Mouse (Mus musculus): Measurements from ENCODE around the gene Lrrc8b.

The Lrrc8b gene

DNA sequence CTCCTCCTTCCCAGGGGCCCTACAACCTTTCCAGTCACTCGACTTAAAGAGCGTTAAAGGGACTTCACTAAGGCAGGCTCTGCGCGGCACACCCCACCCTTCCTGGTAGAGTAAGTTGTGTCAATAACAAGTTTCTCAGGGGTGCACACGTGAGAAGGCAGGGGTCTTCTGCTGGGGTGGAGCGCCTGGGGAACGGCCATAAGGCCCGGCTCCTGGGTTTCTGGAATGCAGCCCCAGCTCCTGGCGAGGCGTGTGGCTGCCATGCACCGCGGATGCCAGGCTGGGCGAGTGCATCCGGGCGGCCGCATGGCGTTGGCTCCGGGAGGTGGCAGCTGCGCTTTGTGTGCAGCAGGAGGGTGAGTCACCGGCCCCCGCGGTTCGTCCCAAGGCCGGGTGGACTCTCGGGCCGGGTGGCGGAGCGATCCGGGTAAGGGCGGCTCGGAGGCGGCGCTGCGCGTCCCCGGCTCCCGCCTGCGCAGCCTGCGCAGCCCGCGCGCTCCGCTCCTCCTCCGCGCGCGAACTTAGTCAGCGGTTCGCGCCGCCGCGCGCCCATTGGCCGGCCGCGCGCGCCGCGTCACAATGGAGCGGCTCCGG, at the start of gene Lrrc8b:
Lrrc8b (plus strand) TSS at position 578 of the 594 bp plus-strand sequence.
- peak; percentile 86 for DNase-seq (ENCODE audit: low read depth)

DNA sequence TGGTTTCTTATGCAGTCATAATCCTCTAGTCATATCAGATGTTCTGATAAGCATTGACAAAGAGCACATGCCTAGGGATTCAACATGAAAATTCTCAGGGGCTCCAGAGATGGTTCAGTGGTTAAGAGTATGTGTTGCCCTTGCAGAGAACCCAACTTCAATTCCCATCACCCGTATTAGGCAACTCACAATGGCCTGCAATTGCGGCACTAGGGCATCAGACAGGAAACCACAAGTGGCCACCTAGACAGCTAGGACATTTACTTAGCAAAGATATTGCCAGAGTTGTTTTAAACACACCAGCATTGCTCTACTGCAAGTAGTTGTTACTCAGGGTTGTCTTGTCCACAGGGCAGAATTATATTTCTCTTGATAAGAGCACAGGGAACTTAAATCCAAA, 34.1 kb upstream of the Lrrc8b start:
- DNase-seq (ENCODE audit: low read depth), result no peak

DNA sequence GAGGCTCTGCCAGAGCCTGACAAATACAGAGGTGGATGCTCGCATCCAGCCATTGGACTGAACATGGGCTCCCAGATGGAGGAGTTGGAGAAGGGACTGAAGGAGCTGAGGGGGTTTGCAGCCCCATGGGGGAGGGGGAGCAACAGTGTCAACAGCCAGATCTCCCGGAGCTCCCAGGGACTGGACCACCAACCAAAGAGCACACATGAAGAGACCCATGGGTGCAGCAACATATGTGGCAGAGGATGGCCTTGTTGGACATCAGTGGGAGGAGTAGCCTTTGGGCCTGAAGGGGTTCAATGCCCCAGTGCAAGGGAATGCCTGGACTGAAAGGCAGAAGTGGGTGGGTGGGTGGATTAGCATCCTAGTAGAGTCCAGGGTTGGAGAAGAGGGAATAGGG, 25.2 kb upstream of the Lrrc8b start:
- DNase-seq (ENCODE audit: low read depth), result no peak

DNA sequence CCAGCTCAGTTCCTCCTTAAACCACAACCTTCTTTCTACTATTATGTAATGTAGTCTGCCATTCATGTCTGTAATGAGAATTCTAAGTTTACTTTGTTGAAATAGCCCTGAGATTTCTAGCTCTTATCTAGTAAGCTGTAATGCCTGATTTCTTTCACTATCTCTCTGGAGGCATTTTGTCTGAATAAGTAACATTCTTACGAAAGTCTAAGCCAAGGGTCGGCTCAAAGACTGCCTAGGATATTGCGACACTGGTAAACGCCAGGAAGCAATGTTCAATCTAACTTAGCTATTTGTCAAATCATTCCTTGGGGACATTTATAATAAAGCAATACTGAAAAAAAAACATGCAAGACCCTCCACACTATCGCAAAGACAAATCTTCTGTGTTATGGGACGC, 21.8 kb upstream of the Lrrc8b start:
- DNase-seq (ENCODE audit: low read depth), result no peak

DNA sequence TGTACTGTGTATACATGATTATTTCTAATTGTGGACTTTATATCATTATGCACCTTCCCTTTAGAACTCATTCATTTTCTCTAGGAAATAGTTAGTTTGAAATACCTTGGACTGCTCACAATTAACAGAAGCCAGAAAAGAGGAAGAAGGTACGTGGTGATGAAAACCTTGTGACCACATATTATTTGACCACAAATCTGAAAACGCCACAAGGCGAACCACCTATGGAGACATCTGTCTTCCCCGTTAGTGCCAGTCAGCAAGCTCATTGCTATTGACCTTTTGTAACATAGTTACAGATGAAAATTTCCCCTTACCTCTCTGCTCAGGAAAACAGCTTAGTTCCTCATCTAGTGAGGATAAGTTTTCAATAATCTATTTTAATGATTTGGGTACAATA, 20.4 kb upstream of the Lrrc8b start:
- DNase-seq (ENCODE audit: low read depth), result no peak

DNA sequence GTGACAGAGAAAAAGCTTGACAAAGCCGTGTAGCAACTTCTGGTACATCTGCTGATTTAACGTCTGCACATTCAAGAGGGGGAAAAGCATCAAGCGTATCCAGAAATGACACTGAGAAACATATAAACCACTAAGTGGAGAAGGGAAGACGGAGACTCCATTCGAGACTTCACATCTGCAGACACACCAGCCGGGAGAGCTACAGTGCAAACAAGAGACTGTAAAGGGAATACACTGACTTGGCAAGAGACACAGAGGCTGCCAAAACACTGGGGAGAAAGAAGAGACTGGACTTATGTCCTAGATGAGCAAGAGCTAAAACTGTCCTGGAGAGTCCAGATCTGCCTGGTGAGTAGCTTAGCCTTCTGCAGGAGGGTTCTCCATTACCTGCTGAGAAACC, 16.6 kb upstream of the Lrrc8b start:
- no peak for DNase-seq (ENCODE audit: low read depth)

DNA sequence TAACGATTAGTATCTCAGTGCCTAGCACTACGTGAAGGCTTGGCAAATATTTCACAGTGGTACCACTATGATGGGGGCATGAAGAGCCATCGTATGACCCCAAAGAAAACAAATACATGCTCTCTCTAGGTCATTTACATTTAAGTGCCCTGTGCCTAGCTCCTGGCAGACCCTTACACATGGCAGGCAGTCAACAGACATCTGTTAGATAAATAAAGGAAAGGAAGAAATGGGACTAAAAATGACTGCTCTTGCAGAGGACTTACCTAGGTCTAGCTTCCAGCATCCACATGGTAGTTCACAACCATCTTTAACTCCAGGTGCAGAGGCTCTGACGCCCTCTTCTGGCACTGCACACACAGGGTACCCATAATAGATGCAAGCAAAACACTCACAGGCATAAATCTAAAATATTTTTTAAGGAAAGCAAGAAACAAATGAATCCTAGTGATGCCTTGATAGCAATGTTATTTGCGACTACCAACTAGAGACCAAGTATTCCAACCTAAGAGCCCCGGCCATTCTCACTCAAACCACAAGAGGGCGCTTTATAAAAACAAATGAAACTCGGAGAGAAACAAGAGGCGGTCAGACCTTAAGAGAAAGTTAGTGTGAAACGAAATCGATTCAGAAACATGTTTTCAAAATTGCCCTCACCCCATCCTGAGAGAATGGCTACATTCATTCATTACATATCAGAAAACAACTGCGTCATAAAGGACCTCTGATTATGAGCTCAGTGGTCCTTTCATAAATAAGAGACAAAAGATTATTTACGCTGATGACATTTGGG, 15.7 kb upstream of the Lrrc8b start:
- DNase-seq (ENCODE audit: low read depth), result peak; percentile 83

DNA sequence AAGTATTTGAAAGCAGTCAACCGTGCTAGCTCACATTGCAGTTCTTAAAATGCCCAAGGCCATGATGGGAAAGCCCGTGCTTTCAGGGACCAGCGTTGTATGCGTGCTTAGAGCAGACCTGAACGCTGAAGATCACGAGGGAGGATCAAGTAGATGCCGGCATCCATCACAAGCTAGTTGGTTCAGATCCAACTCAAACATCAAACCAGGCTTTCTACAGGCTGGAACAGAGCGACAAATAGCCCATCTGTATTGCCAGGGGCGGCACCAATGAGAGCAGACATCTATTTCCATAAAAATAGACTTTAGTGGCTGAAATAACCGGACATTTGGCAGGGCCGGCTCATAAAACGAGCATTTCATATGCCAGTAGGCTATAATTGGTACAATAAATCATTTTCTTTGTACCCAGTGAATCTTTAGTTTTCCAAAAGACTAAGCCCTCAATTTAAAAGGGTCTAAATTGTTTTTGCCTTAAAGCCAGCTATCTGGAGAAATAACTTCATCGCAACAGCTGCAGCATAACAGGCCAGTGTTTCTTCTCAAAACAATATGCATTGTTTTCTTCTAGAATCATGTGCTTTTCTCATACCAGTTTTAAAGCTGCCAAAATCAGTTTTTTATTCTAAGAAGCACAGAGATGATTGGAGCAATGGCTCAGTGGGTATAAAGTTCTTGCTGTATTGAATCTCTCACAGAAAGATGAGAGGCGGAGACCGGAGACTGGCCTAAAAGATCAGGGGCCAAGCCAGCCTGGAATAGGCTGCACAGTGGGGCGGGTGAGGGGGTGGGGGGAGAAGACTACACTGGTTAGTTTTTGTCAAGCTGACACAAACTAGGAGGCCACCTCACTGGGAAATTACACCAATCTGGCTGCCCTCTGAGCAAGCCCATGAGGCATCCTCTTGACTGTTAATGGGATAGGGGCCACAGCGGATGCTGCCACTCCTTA, 14.9 kb upstream of the Lrrc8b start:
- no peak for DNase-seq (ENCODE audit: low read depth)

DNA sequence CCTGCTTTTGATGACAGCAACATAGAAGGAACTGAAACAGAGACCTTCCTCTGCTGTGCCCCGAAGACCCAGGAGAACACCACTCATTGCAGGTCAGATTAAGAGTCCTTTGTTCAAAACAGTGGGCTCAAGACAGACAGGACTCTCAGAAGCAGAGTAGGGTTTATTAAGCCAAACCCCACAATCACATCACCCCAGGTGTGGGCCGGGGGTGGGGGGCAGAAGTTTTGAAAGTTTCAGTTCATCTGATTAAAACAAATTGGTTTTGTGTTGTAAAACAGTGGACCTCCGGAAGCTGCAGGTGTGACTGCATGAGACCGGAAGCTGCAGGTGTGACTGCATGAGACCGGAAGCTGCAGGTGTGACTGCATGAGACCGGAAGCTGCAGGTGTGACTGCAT, 14.0 kb upstream of the Lrrc8b start:
- DNase-seq (ENCODE audit: low read depth), result no peak

DNA sequence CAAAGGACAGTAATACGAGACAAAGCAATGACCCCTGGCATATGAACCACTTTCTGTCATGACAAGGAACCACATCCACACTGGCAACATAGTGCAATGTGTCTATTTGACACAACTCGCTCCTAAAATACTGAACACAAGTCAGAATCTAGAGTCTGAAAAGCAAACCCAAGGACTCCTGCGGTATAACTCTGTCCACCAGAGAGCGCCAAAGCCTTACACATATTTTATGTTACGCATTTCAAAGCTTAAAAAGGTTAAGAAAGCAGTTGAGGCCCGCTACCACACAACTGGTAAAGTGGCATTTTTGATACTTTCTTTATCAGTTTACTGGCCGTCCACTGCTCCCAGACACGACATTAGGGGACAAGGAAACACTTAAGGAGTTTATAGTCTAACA, 10.6 kb upstream of the Lrrc8b start:
- peak; percentile 93 for DNase-seq (ENCODE audit: low read depth)

DNA sequence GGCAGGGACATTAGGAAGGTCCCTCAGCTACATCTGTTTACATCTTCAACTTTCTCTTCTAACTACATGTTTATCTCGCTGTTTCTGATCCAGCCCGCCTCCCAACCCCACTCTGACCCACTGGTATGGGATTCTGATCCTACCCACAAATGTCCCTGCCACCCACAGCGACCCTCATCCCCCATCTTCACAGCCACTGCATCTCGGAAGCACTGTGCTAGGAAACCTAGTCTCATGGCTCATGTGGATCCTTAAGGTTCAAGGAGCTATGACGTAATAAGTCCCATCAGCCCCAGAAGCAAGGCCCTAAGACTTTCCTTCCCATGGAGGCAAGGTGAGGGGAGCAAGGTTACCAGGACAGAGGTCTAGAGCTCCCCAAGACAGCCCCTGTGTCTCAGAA, 7.9 kb upstream of the Lrrc8b start:
- DNase-seq (ENCODE audit: low read depth), result no peak

DNA sequence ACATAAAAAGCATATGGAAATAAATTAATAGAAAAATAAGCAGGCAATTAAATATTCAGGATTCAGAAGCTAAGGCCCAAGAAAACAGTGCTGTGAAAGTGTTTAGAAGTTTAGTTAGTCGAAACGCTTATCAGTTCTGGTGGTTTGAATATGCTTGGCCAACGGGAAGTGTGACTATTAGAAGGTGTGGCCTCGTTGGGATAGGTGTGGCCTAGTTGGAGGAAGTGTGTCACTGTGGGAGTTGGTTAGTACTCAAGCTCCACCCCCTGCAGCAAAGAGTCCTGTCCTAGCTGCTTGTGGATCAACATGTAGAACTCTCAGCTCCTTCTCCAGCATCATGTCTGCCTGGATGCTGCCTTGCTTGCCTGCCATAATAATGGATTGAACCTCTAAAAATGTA, 6.5 kb upstream of the Lrrc8b start:
- no peak for DNase-seq (ENCODE audit: low read depth)

DNA sequence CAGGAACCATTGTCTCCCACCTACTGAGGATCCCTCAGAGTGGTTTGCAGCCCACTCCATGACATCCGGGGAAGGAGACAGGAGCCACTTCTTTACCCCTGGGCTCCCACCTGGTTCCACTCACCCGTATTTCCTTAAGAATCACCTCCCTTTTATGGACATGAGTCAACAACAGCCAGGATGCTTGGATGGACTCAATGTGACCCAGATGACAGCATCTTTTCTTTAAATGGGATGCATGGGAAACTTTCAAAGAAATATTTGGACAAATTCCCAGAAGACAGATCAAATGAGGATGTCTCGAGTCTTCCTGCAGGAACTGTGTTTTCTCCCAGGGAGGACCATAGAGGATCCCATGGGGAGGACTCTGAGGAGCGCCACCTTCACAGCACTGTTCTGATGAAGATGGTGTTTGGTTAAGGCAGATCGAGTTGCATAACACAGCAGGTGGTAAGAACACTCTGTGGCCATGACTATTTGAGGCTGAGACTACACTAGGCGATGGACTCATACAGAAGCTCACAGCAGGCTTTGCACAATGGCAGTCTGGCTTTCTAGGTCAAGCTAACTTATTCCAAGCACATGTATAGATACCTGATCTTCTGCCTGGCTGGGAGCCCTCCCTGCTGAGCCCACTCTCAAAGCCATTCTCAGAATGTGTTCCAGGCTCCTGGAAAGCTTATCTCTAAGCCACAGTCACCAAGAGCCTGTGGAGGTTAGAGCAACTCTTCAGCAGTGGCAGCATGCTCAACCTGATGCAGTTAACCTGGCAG, 4.9 kb upstream of the Lrrc8b start:
- DNase-seq (ENCODE audit: low read depth), result no peak

DNA sequence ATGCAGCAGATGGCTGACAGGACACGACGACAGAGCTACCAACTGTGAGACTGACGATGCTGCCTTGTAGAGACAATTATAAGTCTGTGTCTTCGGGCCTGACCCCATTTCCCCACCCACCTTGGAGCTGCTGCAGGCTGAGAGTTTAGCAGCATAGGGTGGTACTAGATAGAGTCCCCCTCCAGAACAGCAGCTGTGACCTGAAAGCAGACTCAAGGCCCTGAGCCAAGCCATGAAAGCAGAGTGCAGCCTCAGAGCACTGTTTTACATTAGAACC, 4.3 kb upstream of the Lrrc8b start:
- no peak for DNase-seq (ENCODE audit: low read depth)

DNA sequence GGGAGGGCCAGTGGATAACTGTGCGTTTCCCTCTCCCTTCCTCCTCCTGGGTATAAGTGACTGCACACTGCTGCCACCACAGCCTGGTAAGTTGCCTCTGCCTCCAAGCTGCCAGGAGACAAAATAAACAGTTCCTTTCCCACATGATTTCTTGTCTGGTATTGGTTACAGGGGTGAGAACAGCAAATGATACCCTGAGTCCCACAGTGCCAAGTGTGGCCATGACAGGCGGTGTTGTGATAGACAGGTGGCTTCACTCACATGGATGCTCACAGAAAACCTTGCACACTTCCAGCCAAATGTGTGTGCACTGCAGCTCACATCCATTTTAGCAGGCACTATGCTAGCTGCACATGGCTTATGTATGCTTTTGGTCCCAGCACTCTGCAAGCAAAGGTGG, 3.8 kb upstream of the Lrrc8b start:
- no peak for DNase-seq (ENCODE audit: low read depth)

DNA sequence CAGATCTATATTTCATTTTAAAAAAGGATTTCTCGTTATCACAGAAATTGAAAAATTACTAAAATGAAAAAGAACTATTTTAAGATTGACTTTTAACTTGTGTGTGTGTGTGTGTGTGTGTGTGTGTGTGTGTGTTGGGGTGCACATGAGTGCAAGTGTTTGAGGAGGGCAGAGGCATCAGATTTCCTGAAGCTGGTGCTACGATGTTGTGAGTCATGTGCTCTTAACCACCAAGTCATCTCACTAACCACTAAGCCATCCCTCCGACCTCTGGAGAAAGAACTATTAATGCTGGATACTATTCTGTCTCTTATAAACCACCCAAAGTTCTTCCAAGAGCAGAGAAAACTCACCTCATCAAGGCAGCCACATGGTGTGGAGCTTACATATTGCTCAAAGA, 2.9 kb upstream of the Lrrc8b start:
- DNase-seq (ENCODE audit: low read depth), result no peak

DNA sequence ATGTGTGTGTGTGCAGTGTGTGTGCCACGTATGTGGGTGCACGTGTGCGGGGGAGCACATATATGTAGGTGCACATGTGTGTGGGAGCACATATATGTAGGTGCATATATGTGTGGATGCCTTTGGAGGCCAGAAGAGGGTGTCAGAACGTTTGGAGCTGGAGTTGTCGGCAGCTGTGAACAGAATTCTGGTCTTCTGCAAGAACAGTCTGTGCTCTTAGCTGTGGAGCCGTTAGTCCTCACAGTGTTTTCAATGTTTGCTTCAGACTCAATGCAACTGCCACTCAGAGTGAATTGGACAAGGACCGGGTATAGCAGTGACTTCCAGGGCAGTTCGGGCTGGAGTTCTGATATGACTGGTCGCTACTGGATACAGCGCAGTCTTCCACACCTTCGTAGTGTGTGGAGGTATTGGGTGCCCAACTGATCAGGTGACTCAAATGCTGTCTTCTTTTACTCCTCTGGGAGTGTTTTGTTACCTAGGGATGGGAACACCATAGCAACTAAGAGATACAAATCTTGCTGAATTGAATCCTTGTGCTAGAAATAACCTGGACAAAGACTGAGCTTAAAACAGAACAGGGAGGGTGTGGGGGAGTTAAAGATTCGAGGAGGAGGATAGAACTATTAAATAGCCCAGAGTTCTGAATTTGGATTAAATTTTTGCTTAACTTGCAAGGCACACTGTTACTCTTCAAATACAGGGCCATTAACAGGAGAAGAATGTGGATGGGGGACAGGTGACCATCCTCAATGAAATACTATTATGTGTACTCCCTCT, 1.0 kb upstream of the Lrrc8b start:
- DNase-seq (ENCODE audit: low read depth), result no peak

DNA sequence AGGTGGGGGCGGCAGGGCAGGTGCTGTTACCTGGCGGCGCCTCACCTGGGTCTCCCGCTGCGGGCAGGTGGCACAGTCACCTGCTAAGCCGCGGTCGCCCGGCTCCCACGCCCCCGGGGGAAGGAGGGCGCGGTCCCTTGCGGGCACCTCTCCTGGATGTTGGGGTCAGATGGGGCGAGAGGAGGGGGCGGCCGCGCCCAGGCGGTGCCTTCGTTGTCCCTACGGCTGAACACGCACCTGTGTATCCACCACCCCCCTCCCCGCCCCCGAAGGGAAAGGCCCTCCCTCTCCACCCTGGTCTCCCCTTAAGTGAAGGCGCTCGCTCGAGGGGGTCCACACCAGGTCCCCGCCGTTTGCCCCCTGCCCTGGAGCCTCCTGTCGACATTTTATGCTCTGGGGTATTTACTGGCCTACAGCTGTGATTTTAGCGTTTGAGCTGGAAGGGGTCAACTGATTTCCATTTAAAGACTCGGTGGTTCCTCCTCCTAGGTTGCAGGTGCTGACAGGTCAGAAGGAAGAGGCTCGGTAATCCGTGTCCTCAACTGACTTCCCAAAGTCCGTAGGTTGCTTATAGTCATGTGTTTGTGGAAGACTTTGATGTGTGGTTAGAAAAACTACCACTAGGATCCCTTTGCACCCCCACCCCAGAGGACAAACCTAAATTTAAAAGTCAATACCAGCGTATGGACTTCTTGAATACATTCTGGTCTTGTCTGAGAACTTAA, 538 bp downstream of the Lrrc8b start:
- peak; percentile 49 for DNase-seq (ENCODE audit: low read depth)

DNA sequence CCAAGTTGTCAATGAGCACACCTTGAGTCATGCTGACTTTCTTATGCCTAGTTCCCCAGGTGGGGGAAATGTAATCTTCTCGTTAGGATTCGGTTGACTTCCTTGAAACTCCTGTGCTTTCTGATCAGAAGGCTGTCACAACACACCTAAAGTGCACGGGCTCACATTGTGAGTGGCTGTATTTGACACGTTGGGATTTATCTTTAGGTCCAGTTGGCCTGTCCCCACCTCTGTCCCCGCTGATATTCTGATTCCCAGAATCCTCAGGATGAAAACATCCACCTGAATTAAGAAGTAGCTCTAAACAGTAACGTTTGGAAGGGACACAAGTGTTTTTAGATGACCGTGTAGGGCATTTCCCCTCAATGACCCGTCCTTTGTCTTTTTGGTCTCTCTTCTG, 1.6 kb downstream of the Lrrc8b start:
- no peak for DNase-seq (ENCODE audit: low read depth)

DNA sequence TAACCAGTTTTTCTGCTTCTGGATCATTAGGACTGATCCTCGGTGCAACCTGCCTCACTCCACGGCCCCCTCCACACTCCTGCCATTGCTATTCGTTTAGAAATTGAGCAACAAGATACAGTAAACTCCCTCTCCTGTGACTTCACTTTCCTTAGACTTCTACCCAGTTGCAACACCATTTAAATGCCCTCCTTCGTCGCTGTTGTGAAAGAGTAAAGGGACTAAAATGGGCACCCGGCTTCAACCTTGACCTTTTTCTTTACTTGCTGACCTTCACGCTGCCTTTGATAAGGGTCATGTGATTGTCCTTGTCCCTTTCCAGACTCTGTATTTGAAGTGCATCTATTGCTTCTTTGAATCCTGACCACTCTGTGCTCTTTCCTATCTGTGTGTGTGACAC, 2.8 kb downstream of the Lrrc8b start:
- DNase-seq (ENCODE audit: low read depth), result no peak

DNA sequence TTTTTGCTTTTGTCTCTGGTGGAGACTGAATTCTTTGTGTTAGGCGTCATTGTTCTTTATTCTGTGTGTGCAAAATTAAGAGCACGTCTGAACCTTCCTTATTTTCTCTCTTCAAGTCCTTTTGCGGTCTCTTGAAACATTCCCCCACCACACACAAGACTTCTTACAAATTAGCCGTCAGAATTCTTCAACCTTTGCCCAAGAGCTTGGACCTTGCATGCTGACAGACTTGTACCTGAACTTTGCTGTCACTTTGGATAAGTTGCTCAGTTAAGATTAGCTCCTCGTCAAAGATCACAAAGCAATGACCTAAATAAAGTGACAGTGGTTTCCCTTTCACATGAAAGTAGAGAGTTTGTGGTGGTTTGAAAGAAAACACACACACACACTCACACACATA, 3.3 kb downstream of the Lrrc8b start:
- DNase-seq (ENCODE audit: low read depth), result no peak

All from naive thymus-derived CD4-positive, alpha-beta T cell, adult 2 months (primary cell).